Mouse (Mus musculus): ENCODE measurements around the gene Fut11.
"Not testable (repeated sequence)": the region's sequence is repeated elsewhere in the genome, so short reads cannot be mapped to it uniquely, and the experiment has no call there.

Fut11 gene

GRCm38 (mm10) chr14:20677906-20678305 lies 16.9 kb upstream of the Fut11 start:
- DNase-seq: no peak

- no peak for DNase-seq
These were observed 13.0 kb upstream of the Fut11 start for GRCm38 (mm10) chr14:20681742-20682141.

GRCm38 (mm10) chr14:20682498-20682897 lies 12.3 kb upstream of the Fut11 start:
- DNase-seq: no peak

- DNase-seq: no peak
These were observed 8.2 kb upstream of the Fut11 start for GRCm38 (mm10) chr14:20686576-20686975.

GRCm38 (mm10) chr14:20689009-20689408 lies 5.8 kb upstream of the Fut11 start:
- no peak for DNase-seq

- no peak for DNase-seq
These were observed 3.0 kb upstream of the Fut11 start for GRCm38 (mm10) chr14:20691772-20692171.

- DNase-seq: no peak
These were observed 1.1 kb upstream of the Fut11 start for GRCm38 (mm10) chr14:20693589-20694101.

- DNase-seq: no peak
These were observed 434 bp upstream of the Fut11 start for GRCm38 (mm10) chr14:20694185-20694883.

GRCm38 (mm10) chr14:20695761-20696520 lies 1.2 kb downstream of the Fut11 start:
- DNase-seq: peak; percentile 26 to 43

- peak; percentile 41 to 71 for DNase-seq
These were observed 2.2 kb downstream of the Fut11 start for GRCm38 (mm10) chr14:20696986-20697385.

GRCm38 (mm10) chr14:20698515-20698914 lies 3.7 kb downstream of the Fut11 start:
- no peak for DNase-seq

- no peak for DNase-seq
These were observed 5.6 kb downstream of the Fut11 start for GRCm38 (mm10) chr14:20700362-20700761.

- no peak for DNase-seq
These were observed 6.8 kb downstream of the Fut11 start for GRCm38 (mm10) chr14:20701554-20701953.

- DNase-seq: no peak
These were observed 7.5 kb downstream of the Fut11 start for GRCm38 (mm10) chr14:20702096-20702740.

GRCm38 (mm10) chr14:20702741-20703381 lies 8.1 kb downstream of the Fut11 start, which contains the start of gene Chchd1:
Gene Chchd1, plus strand, starts transcription at chr14:20703006.
- peak; percentile 94 to 95 for DNase-seq

- not testable (repeated sequence) for DNase-seq
These were observed 8.7 kb downstream of the Fut11 start for GRCm38 (mm10) chr14:20703461-20703860.

- peak; percentile 94 to 95 for DNase-seq
These were observed 12.7 kb downstream of the Fut11 start, which contains the start of gene Zswim8 for GRCm38 (mm10) chr14:20707201-20708190. Gene Zswim8, plus strand, starts transcription at chr14:20707552.

GRCm38 (mm10) chr14:20708239-20708638 lies 13.5 kb downstream of the Fut11 start:
- no peak for DNase-seq

GRCm38 (mm10) chr14:20713832-20714231 lies 19.1 kb downstream of the Fut11 start:
- no peak for DNase-seq

GRCm38 (mm10) chr14:20718443-20718842 lies 23.7 kb downstream of the Fut11 start:
- no peak for DNase-seq

- no peak for DNase-seq
These were observed 25.0 kb downstream of the Fut11 start for GRCm38 (mm10) chr14:20719767-20720166.

Measured in cerebellum, postnatal 25 days (tissue).